Mouse (Mus musculus): ENCODE measurements at regions not wholly inside any gene's neighbourhood (a gene's known extent, or its start where the extent isn't known, plus 50 kb on each side); places are given as distances from the start of the nearest gene placed in this dataset.

GRCm38 (mm10) chr11:48605223-48605824, 194.8 kb upstream of the Rack1 start:
- H3K36me3 ChIP-seq (ENCODE audit: control insufficient read depth, insufficient read depth, low read length) = no peaks in the 10 kb centered on the region
- ATAC-seq = no peak
- no peak overlapping the region for H3K9ac ChIP-seq (ENCODE audit: low read length)
- no peak overlapping the region for H3K4me3 ChIP-seq (ENCODE audit: low read depth, low read length)
- no peak overlapping the region for H3K27ac ChIP-seq (ENCODE audit: low read depth, low read length)
- peak; percentile 10 for DNase-seq (ENCODE audit: low spot score)
- H3K27me3 ChIP-seq (replicated peaks; ENCODE audit: control insufficient read depth, insufficient read depth, low read length) = no peaks in the 10 kb centered on the region
- H3K4me2 ChIP-seq (ENCODE audit: low read length) = no peak overlapping the region
- H3K4me1 ChIP-seq (ENCODE audit: control insufficient read depth, insufficient read depth, low read length) = no peaks in the 10 kb centered on the region
- no peaks in the 10 kb centered on the region for H3K9me3 ChIP-seq (replicated peaks; ENCODE audit: control insufficient read depth, low read length)
- 74% methylated on average over 5 of the region's 5 CpGs for WGBS

GRCm38 (mm10) chr11:48601096-48601495, 199.0 kb upstream of the Rack1 start:
- 80% methylated on average over 1 of the region's 1 CpGs for WGBS
- no peak for DNase-seq (ENCODE audit: low spot score)
- no peaks in the 10 kb centered on the region for H3K27me3 ChIP-seq (replicated peaks; ENCODE audit: control insufficient read depth, insufficient read depth, low read length)

GRCm38 (mm10) chr11:48599573-48600127, 200.5 kb upstream of the Rack1 start:
- no peaks in the 10 kb centered on the region for H3K9me3 ChIP-seq (replicated peaks; ENCODE audit: control insufficient read depth, low read length)
- peak; percentile 57 for ATAC-seq

More at GRCm38 (mm10) chr11:48601096-48601495, 199.0 kb upstream of the Rack1 start:
- H3K4me1 ChIP-seq (ENCODE audit: control insufficient read depth, insufficient read depth, low read length) = no peaks in the 10 kb centered on the region
- H3K27ac ChIP-seq (ENCODE audit: low read depth, low read length) = no peak overlapping the region
- H3K36me3 ChIP-seq (ENCODE audit: control insufficient read depth, insufficient read depth, low read length) = no peaks in the 10 kb centered on the region
- H3K9me3 ChIP-seq (replicated peaks; ENCODE audit: control insufficient read depth, low read length) = no peaks in the 10 kb centered on the region
- no peak overlapping the region for H3K4me3 ChIP-seq (ENCODE audit: low read depth, low read length)
- no peak overlapping the region for H3K4me2 ChIP-seq (ENCODE audit: low read length)
- no peak overlapping the region for H3K9ac ChIP-seq (ENCODE audit: low read length)
- ATAC-seq = no peak

GRCm38 (mm10) chr11:48599033-48599432, 201.1 kb upstream of the Rack1 start:
- Histone ChIP-seq H3K4me3 (ENCODE audit: low read depth, low read length) (no peak overlapping the region), H3K9ac (ENCODE audit: low read length) (no peak overlapping the region), H3K36me3 (ENCODE audit: control insufficient read depth, insufficient read depth, low read length) (no peaks in the 10 kb centered on the region), H3K4me2 (ENCODE audit: low read length) (no peak overlapping the region), H3K27ac (ENCODE audit: low read depth, low read length) (no peak overlapping the region), H3K9me3 (replicated peaks; ENCODE audit: control insufficient read depth, low read length) (no peaks in the 10 kb centered on the region), H3K4me1 (ENCODE audit: control insufficient read depth, insufficient read depth, low read length) (no peaks in the 10 kb centered on the region), H3K27me3 (replicated peaks; ENCODE audit: control insufficient read depth, insufficient read depth, low read length) (no peaks in the 10 kb centered on the region)
- DNase-seq (ENCODE audit: low spot score) (no peak), ATAC-seq (no peak)

More at GRCm38 (mm10) chr11:48599573-48600127, 200.5 kb upstream of the Rack1 start:
- peak; percentile 46 for DNase-seq (ENCODE audit: low spot score)
- Histone ChIP-seq H3K4me1 (ENCODE audit: control insufficient read depth, insufficient read depth, low read length) (no peaks in the 10 kb centered on the region), H3K36me3 (ENCODE audit: control insufficient read depth, insufficient read depth, low read length) (no peaks in the 10 kb centered on the region), H3K4me2 (ENCODE audit: low read length) (no peak overlapping the region), H3K4me3 (ENCODE audit: low read depth, low read length) (no peak overlapping the region), H3K27me3 (replicated peaks; ENCODE audit: control insufficient read depth, insufficient read depth, low read length) (no peaks in the 10 kb centered on the region), H3K27ac (ENCODE audit: low read depth, low read length) (no peak overlapping the region), H3K9ac (ENCODE audit: low read length) (no peak overlapping the region)
- WGBS = 64% methylated on average over 5 of the region's 5 CpGs

GRCm38 (mm10) chr11:48594429-48594828, 205.7 kb upstream of the Rack1 start:
- H3K4me1 ChIP-seq (ENCODE audit: control insufficient read depth, insufficient read depth, low read length) = no peaks in the 10 kb centered on the region
- 26% methylated on average over 5 of the region's 5 CpGs for WGBS
- no peak overlapping the region for H3K4me2 ChIP-seq (ENCODE audit: low read length)
- H3K27ac ChIP-seq (ENCODE audit: low read depth, low read length) = no peak overlapping the region
- peak; percentile 23 for DNase-seq (ENCODE audit: low spot score)
- no peaks in the 10 kb centered on the region for H3K36me3 ChIP-seq (ENCODE audit: control insufficient read depth, insufficient read depth, low read length)
- no peak overlapping the region for H3K9ac ChIP-seq (ENCODE audit: low read length)
- no peak overlapping the region for H3K4me3 ChIP-seq (ENCODE audit: low read depth, low read length)
- H3K27me3 ChIP-seq (replicated peaks; ENCODE audit: control insufficient read depth, insufficient read depth, low read length) = no peaks in the 10 kb centered on the region
- peak; percentile 15; the same call in 1 of the 2 replicates for ATAC-seq
- no peaks in the 10 kb centered on the region for H3K9me3 ChIP-seq (replicated peaks; ENCODE audit: control insufficient read depth, low read length)

GRCm38 (mm10) chr11:48588833-48589649, 211.1 kb upstream of the Rack1 start:
- ATAC-seq = peak; percentile 93
- WGBS = 37% methylated on average over 9 of the region's 9 CpGs
- Histone ChIP-seq H3K9me3 (replicated peaks; ENCODE audit: control insufficient read depth, low read length) (no peaks in the 10 kb centered on the region), H3K4me2 (ENCODE audit: low read length) (no peak overlapping the region), H3K36me3 (ENCODE audit: control insufficient read depth, insufficient read depth, low read length) (no peaks in the 10 kb centered on the region), H3K4me1 (ENCODE audit: control insufficient read depth, insufficient read depth, low read length) (no peaks in the 10 kb centered on the region), H3K9ac (ENCODE audit: low read length) (no peak overlapping the region), H3K27me3 (replicated peaks; ENCODE audit: control insufficient read depth, insufficient read depth, low read length) (no peaks in the 10 kb centered on the region), H3K4me3 (ENCODE audit: low read depth, low read length) (no peak overlapping the region), H3K27ac (ENCODE audit: low read depth, low read length) (no peak overlapping the region)
- DNase-seq (ENCODE audit: low spot score) = peak; percentile 81

GRCm38 (mm10) chr11:48568769-48569168, 231.4 kb upstream of the Rack1 start:
- H3K9ac ChIP-seq (ENCODE audit: low read length) = no peak overlapping the region
- no peak overlapping the region for H3K4me3 ChIP-seq (ENCODE audit: low read depth, low read length)
- ATAC-seq (no peak), DNase-seq (ENCODE audit: low spot score) (no peak)
- H3K36me3 ChIP-seq (ENCODE audit: control insufficient read depth, insufficient read depth, low read length) = no peaks in the 10 kb centered on the region
- H3K4me1 ChIP-seq (ENCODE audit: control insufficient read depth, insufficient read depth, low read length) = no peaks in the 10 kb centered on the region
- H3K4me2 ChIP-seq (ENCODE audit: low read length) = no peak overlapping the region
- H3K27me3 ChIP-seq (replicated peaks; ENCODE audit: control insufficient read depth, insufficient read depth, low read length) = no peaks in the 10 kb centered on the region
- H3K9me3 ChIP-seq (replicated peaks; ENCODE audit: control insufficient read depth, low read length) = no peaks in the 10 kb centered on the region
- H3K27ac ChIP-seq (ENCODE audit: low read depth, low read length) = no peak overlapping the region
- 96% methylated on average over 3 of the region's 3 CpGs for WGBS

- no peak for DNase-seq (ENCODE audit: low spot score)
- no peak overlapping the region for H3K27ac ChIP-seq (ENCODE audit: low read depth, low read length)
- H3K9me3 ChIP-seq (replicated peaks; ENCODE audit: control insufficient read depth, low read length) = no peaks in the 10 kb centered on the region
- H3K4me1 ChIP-seq (ENCODE audit: control insufficient read depth, insufficient read depth, low read length) = no peaks in the 10 kb centered on the region
- no peak overlapping the region for H3K9ac ChIP-seq (ENCODE audit: low read length)
- no peak overlapping the region for H3K4me3 ChIP-seq (ENCODE audit: low read depth, low read length)
- 65% methylated on average over 6 of the region's 6 CpGs for WGBS
- no peak for ATAC-seq
- no peaks in the 10 kb centered on the region for H3K36me3 ChIP-seq (ENCODE audit: control insufficient read depth, insufficient read depth, low read length)
- no peaks in the 10 kb centered on the region for H3K27me3 ChIP-seq (replicated peaks; ENCODE audit: control insufficient read depth, insufficient read depth, low read length)
- H3K4me2 ChIP-seq (ENCODE audit: low read length) = no peak overlapping the region
Observed at GRCm38 (mm10) chr11:48567583-48568562, 232.3 kb upstream of the Rack1 start.
